Mouse (Mus musculus) left cerebral cortex, postnatal 25 days (tissue): ENCODE results near the gene Ldb2. TPM values are rescaled to one million over a fixed set of nuclear protein-coding genes. Genes with fewer than 3 reads are reported as not detected.
A peak's percentile ranks its signal among the peaks of the same experiment; 100 is the strongest.

Experiments
- DNase-seq, 2 experiments: peaks; one replicate each; pipeline ENCODE4 v3.0.0; 2022; ENCODE audit warnings: low spot score in 2 of 2, mixed read lengths in 1 of 2
- intact Hi-C: fragments of 180-260 bp; cut with DNase I; formaldehyde crosslinking; loops from one replicate; pipeline ENCODE4 v1.15.1; 2025
- total RNA-seq, 2 experiments: library from RNA; stranded (reverse); gene quantifications; 2 replicates each; pipeline ENCODE4 v1.2.3; 2021

The Ldb2 gene
- total RNA-seq, 2 experiments from 2014 or later, result 40.3 to 59.7 TPM

DNA sequence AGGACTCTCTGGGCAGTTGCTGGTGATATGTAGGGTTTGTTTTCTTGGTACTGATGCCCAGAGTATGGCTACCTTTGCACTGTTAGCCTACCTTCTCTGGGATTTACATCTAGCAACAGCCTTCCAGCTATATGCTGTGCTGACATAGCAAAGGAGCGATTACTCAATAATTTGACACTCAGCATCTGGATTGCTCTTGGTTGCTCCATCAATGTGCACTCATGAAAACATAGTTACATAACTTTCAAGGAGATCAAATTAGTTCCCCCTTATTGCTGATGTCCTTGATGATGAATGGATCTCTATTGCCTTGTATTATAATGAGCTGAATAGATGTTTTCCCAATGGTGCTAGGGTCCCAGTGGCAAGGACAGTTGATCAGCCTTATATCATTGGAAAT lies 308.0 kb downstream of the Ldb2 start:
- DNase-seq, result no peak
- intact Hi-C loops, result no loop called here

- intact Hi-C loops, result no loop called here
- DNase-seq, result no peak
Observed at GRCm38 (mm10) chr5:44490462-44490861, 309.0 kb downstream of the Ldb2 start.

DNA sequence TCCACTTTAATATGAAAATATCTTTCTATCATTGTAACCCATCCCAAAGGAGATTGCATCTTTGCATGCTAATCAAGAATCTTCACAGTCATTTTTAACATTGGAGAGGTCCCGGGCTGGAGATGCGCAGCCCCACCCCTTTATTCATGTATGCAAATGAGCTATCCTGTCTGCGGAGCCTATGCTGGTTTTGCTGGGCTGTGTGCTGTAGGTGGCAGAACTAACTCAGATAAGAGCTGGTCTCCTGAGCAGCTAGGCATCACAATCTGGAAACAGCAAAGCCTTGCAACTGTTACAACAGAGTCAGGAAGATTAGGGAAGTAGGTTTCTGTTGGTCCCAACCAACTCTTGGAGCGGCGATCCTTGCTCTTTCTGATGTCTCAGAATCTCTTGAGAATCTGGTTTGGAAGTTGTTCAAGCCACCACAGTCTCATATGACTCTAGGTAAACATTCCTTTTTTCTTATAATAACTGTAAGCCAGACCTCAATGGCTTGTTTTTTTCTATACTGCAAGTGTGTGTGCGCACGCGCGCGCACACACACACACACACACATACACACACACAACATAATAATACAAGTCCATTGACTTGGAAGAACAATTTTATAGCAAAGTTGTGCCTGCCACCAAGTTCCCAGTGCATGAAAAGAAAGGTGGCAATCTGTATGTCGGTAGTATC lies 315.9 kb downstream of the Ldb2 start:
- peak; percentile 56 to 83 for DNase-seq
- intact Hi-C loops, result loop anchor here (2.0 to 5.0 kb wide), 3 partner anchors 181 to 919 kb away; no protein-coding TSS in a partner anchor

DNA sequence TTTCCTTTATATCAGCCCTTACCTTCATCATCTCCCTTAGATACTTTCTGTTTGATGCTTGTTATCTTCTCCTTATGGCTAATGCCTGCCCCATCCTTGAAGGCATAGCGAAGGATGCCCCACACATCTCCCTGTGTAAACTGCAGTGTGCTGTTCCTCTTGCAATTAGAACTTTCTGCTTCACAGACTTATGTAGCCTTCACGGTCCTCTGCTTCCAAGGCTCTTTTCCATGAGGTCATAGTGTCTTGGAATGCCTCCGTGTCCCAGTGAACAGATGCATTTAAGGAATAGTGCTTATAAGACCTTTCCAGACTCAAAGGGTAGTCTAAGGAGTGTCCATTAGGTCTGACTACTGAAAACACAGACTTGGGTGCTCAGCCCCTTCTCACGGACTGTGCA lies 318.1 kb downstream of the Ldb2 start:
- intact Hi-C loops, result loop anchor here (5.0 kb wide), 2 partner anchors 179 to 921 kb away; no protein-coding TSS in a partner anchor
- no peak for DNase-seq

- DNase-seq, result no peak
- intact Hi-C loops, result no loop called here
Observed at GRCm38 (mm10) chr5:44476356-44476755, 323.1 kb downstream of the Ldb2 start.

GRCm38 (mm10) chr5:44475543-44475942 lies 323.9 kb downstream of the Ldb2 start:
- intact Hi-C loops, result no loop called here
- no peak for DNase-seq

DNA sequence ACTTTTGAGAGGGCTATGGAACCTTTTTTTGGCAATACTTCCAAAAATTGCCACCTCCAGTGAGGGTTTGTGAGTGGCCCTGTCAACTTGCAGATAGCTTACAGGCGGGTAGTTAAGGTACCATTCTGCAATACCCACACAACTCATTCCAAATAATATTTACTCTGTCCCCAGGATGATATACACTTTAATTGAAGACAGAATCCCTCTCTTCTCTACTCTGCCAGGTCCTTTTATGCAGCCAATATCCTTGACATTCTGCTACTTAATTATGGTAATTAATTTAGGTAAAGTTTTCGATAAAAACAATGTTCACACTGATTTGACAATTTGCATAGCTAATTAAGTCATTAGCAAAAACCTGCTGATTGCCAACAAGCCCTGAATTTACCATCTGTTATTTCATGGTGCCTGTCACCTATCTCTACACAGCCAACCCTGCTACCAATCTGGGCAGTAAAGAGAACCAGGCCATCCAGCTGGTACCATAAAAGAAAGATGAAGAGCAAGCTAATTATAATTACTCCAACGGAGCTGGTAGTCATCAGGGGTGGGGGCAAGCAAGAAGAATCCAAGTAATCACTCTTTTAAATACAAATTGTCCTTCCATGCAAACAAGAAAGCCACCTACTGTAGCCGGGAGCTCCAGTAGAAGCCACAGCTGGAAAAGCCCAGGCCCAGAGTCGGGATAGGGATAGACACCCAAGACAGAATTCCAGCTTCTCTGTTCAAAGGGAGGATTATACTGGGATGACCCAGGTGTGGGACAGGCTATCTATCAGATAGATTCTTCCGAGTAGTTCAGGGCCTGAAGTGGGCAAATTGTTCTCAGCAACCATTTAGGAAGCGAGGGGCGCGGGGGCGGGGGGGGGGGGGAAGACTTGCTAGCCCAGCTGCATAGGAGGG lies 325.4 kb downstream of the Ldb2 start:
- no peak for DNase-seq
- intact Hi-C loops, result no loop called here

DNA sequence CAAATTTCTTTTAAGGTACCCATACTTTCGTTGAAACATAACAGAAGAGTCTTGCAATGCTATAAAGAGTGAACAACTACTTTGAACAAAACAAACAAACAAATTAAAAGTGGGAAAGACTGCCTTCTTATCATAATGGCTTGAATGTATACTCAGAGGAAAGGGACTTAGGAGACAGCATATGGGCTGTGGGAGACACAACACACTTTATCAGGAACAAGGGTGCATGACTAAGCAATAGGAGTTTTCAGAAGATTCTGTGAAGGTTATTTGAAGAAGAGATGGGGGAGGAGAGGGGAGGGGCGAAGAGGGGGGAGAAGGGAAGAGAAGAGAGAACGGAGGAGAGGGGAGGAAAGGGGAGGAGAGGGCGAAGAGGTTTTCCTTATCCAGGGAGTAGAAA lies 334.2 kb downstream of the Ldb2 start:
- intact Hi-C loops, result loop anchor here (5.0 kb wide), 1 partner anchor 78 kb away; no protein-coding TSS in a partner anchor
- peak in 1 of 2 experiments; percentile 54 for DNase-seq
